Mouse (Mus musculus): ENCODE results near the gene Lpar2. TPM values are rescaled to one million over a fixed set of nuclear protein-coding genes. Genes with fewer than 3 reads are reported as not detected.

Lpar2 gene
- total and polyA plus RNA-seq, 3 experiments, result 0.74 to 3.0 (median 1.2) TPM

GRCm38 (mm10) chr8:69874654-69875053, 52.4 kb downstream of the Lpar2 start:
- Histone ChIP-seq H3K9ac (ENCODE audit: insufficient read depth, low read depth) (no peak overlapping the region), H3K27ac (ENCODE audit: insufficient read depth, low read depth) (no peak overlapping the region), H3K9me3 (replicated peaks; ENCODE audit: low read length) (no peaks in the 10 kb centered on the region), H3K79me2 (replicated peaks; ENCODE audit: control insufficient read depth, extremely low read depth, insufficient read depth, poor library complexity, severe bottlenecking) (no peaks in the 10 kb centered on the region), H3K4me1 (ENCODE audit: control insufficient read depth in 1 of 2, insufficient read depth in 2 of 2) (no peaks in the 10 kb centered on the region), H3K36me3 (replicated peaks in 1 of 2; ENCODE audit: control insufficient read depth in 1 of 2, insufficient read depth in 1 of 2, low read length in 1 of 2) (no peaks in the 10 kb centered on the region), H3K27me3 (replicated peaks) (no peaks in the 10 kb centered on the region), H3K4me3 (replicated peaks in 1 of 3; ENCODE audit: low read depth in 2 of 3, low read length in 2 of 3, poor library complexity in 1 of 3) (no peak overlapping the region), H3K4me2 (ENCODE audit: insufficient read depth, low read depth, poor library complexity, severe bottlenecking) (no peak overlapping the region)
- no peak for DNase-seq (ENCODE audit: extremely low read depth)
- in situ Hi-C loops (cut with MboI; ENCODE audit: low pct_ligation_motif_present, low pct_unique_long_range_greater_than_20kb, low sequenced_read_pairs), result no loop called here
- TF ChIP-seq TBP (conservative IDR thresholded peaks at IDR 0.05; ENCODE audit: low read depth, low read length) (no peak), ZMIZ1 (IDR thresholded peaks at IDR 0.05; ENCODE audit: low read depth, low read length) (no peak), JUND (conservative IDR thresholded peaks at IDR 0.05; ENCODE audit: low read depth, low read length) (no peak), ZNF384 (IDR thresholded peaks at IDR 0.05; ENCODE audit: low read depth, low read length) (no peak), CHD2 (IDR thresholded peaks at IDR 0.05; ENCODE audit: low read length) (no peak), POLR2AphosphoS2 (IDR thresholded peaks at IDR 0.05; ENCODE audit: low read depth, low read length) (no peak), RAD21 (IDR thresholded peaks at IDR 0.05; ENCODE audit: low read depth, low read length) (no peak), HCFC1 (IDR thresholded peaks at IDR 0.05; ENCODE audit: low read depth, low read length) (no peak), MXI1 (IDR thresholded peaks at IDR 0.05; ENCODE audit: low read depth, low read length) (no peak)
- dilution Hi-C loops (cut with MboI; ENCODE audit: extremely low pct_ligation_motif_present, extremely low pct_unique_long_range_greater_than_20kb, low sequenced_read_pairs), result no loop called here

GRCm38 (mm10) chr8:69876097-69876496, 53.9 kb downstream of the Lpar2 start:
- Histone ChIP-seq H3K4me2 (ENCODE audit: insufficient read depth, low read depth, poor library complexity, severe bottlenecking) (no peak overlapping the region), H3K27ac (ENCODE audit: insufficient read depth, low read depth) (no peak overlapping the region), H3K79me2 (replicated peaks; ENCODE audit: control insufficient read depth, extremely low read depth, insufficient read depth, poor library complexity, severe bottlenecking) (no peaks in the 10 kb centered on the region), H3K36me3 (replicated peaks in 1 of 2; ENCODE audit: control insufficient read depth in 1 of 2, insufficient read depth in 1 of 2, low read length in 1 of 2) (peaks cover 0 to 2% of the 10 kb centered on the region in 2 experiments), H3K9me3 (replicated peaks; ENCODE audit: low read length) (peaks cover 8% of the 10 kb centered on the region), H3K4me3 (replicated peaks in 1 of 3; ENCODE audit: low read depth in 2 of 3, low read length in 2 of 3, poor library complexity in 1 of 3) (no peak overlapping the region), H3K9ac (ENCODE audit: insufficient read depth, low read depth) (no peak overlapping the region), H3K27me3 (replicated peaks) (no peaks in the 10 kb centered on the region), H3K4me1 (ENCODE audit: control insufficient read depth in 1 of 2, insufficient read depth in 2 of 2) (no peaks in the 10 kb centered on the region)
- dilution Hi-C loops (cut with MboI; ENCODE audit: extremely low pct_ligation_motif_present, extremely low pct_unique_long_range_greater_than_20kb, low sequenced_read_pairs), result no loop called here
- TF ChIP-seq BHLHE40 (IDR thresholded peaks at IDR 0.05; ENCODE audit: low read depth, low read length) (no peak), HCFC1 (IDR thresholded peaks at IDR 0.05; ENCODE audit: low read depth, low read length) (no peak), JUND (conservative IDR thresholded peaks at IDR 0.05; ENCODE audit: low read depth, low read length) (no peak), MAFK (IDR thresholded peaks at IDR 0.05; ENCODE audit: insufficient replicate concordance, low read length) (no peak), ZMIZ1 (IDR thresholded peaks at IDR 0.05; ENCODE audit: low read depth, low read length) (no peak), JUN (IDR thresholded peaks at IDR 0.05; ENCODE audit: insufficient read depth, low read depth, low read length) (no peak), ELF1 (IDR thresholded peaks at IDR 0.05; ENCODE audit: low read depth, low read length) (no peak), ZNF384 (IDR thresholded peaks at IDR 0.05; ENCODE audit: low read depth, low read length) (no peak), ETS1 (conservative IDR thresholded peaks at IDR 0.05; ENCODE audit: low read depth, low read length) (no peak), RAD21 (IDR thresholded peaks at IDR 0.05; ENCODE audit: low read depth, low read length) (no peak), CTCF (conservative IDR thresholded peaks at IDR 0.05 in 1 of 2, IDR thresholded peaks at IDR 0.05 in 1 of 2; ENCODE audit: low read depth in 2 of 2, low read length in 2 of 2) (no peak)
- no peak for DNase-seq (ENCODE audit: extremely low read depth)
- in situ Hi-C loops (cut with MboI; ENCODE audit: low pct_ligation_motif_present, low pct_unique_long_range_greater_than_20kb, low sequenced_read_pairs), result no loop called here
